9 mouse cellular contexts compared by ENCODE assay signal in the genomic region with DNA sequence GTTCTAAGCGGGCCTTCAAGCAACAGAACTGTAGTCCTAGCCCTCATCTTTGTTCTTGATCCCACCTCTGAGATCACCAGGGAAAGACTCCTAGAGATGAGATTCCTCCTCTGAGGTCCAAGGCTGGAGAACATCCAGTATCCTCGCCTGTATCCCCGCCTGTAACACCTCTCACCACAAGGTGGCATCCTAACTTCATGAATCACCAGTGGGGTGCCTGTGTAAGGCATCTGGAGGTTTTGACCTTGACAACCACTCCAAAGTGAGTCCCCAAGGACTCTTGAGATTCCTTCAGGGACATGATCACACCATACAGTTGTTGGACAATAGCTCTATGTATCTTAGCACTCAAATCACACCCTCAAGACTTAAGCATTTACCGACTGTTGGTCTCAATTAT. TPM values are rescaled to one million over a fixed set of nuclear protein-coding genes. Genes with fewer than 3 reads are reported as not detected.
DNase-seq lines count a peak whose midpoint lies in the region; ATAC-seq and TF ChIP-seq lines count a peak whose summit lies in the region.
"Had no signal": no experiment of that assay in that cellular context is flagged by ENCODE, and none has a peak within 500 bp of the region (broad histone marks: within the 10 kb centered on the region; RNA-seq: fewer than 3 reads in every experiment).

No protein-coding gene starts in this region.

- H3K4me3 ChIP-seq in kidney, adult 2 months (ENCODE audit: insufficient read depth, low read depth, low read length): no peak overlapping the region
- no peak overlapping the region for H3K4me3 ChIP-seq in limb, embryonic 14.5 days (replicated peaks; ENCODE audit: low read length)
- H3K4me3 ChIP-seq in stomach, postnatal 0 days (ENCODE audit: low read depth, low read length): no peak overlapping the region
- H3K4me3 ChIP-seq: stomach, embryonic 15.5 days had no signal

- peak; percentile 79 for ATAC-seq in CD4-positive, CD25-positive, alpha-beta regulatory T cell, adult 4 months
- peak; percentile 93 for ATAC-seq in granulocyte monocyte progenitor cell, adult 5-6 weeks (replicated peaks; ENCODE audit: poor library complexity, severe bottlenecking)
- peak; percentile 74 for ATAC-seq in limb, embryonic 14.5 days (ENCODE audit: low FRiP score, low read depth)
- peak; percentile 77 for ATAC-seq in stomach, postnatal 0 days (ENCODE audit: low FRiP score, low TSS enrichment)

- no peaks in the 10 kb centered on the region for H3K27me3 ChIP-seq in kidney, adult 2 months (replicated peaks; ENCODE audit: control insufficient read depth, insufficient read depth, low read length)
- no peaks in the 10 kb centered on the region for H3K27me3 ChIP-seq in limb, embryonic 14.5 days (ENCODE audit: control insufficient read depth, insufficient read depth, low read length)
- no peaks in the 10 kb centered on the region for H3K27me3 ChIP-seq in stomach, postnatal 0 days (ENCODE audit: control insufficient read depth, insufficient read depth, low read length)
- H3K27me3 ChIP-seq: stomach, embryonic 15.5 days had no signal

- no peak overlapping the region for H3K27ac ChIP-seq in kidney, adult 2 months (ENCODE audit: insufficient read depth, low read depth, low read length)
- no peak overlapping the region for H3K27ac ChIP-seq in limb, embryonic 14.5 days (replicated peaks; ENCODE audit: low read depth, low read length)
- no peak overlapping the region for H3K27ac ChIP-seq in stomach, postnatal 0 days (replicated peaks)
- H3K27ac ChIP-seq: stomach, embryonic 15.5 days had no signal

- WGBS in kidney, adult 2 months: 27% methylated on average over 4 of the region's 4 CpGs
- 24% methylated on average over 4 of the region's 4 CpGs for WGBS in limb, embryonic 14.5 days
- 25% methylated on average over 4 of the region's 4 CpGs for WGBS in stomach, postnatal 0 days

- H3K4me1 ChIP-seq in kidney, adult 2 months (ENCODE audit: control insufficient read depth, insufficient read depth, low read length): no peaks in the 10 kb centered on the region
- H3K4me1 ChIP-seq in limb, embryonic 14.5 days (ENCODE audit: control insufficient read depth, insufficient read depth, low read length): no peaks in the 10 kb centered on the region
- no peaks in the 10 kb centered on the region for H3K4me1 ChIP-seq in stomach, postnatal 0 days (replicated peaks; ENCODE audit: control insufficient read depth, insufficient read depth)
- H3K4me1 ChIP-seq: stomach, embryonic 15.5 days had no signal

- H3K9me3 ChIP-seq in limb, embryonic 14.5 days (ENCODE audit: control insufficient read depth, low read length): no peaks in the 10 kb centered on the region
- H3K9me3 ChIP-seq in stomach, postnatal 0 days (ENCODE audit: control insufficient read depth, low read length): no peaks in the 10 kb centered on the region
- H3K9me3 ChIP-seq: stomach, embryonic 15.5 days had no signal

- no peak overlapping the region for H3K9ac ChIP-seq in limb, embryonic 14.5 days (ENCODE audit: low read depth, low read length, severe bottlenecking)
- H3K9ac ChIP-seq in stomach, postnatal 0 days (ENCODE audit: low read length): no peak overlapping the region
- H3K9ac ChIP-seq: stomach, embryonic 15.5 days had no signal

- TF ChIP-seq CTCF in kidney, adult 2 months (conservative IDR thresholded peaks at IDR 0.05; ENCODE audit: insufficient read depth, insufficient read length, low read depth, low read length): peak; percentile 95
- peak; percentile 97 for TF ChIP-seq CTCF in stomach, postnatal 0 days (IDR thresholded peaks at IDR 0.05; ENCODE audit: low read depth)

- no peak overlapping the region for H3K4me2 ChIP-seq in limb, embryonic 14.5 days (replicated peaks; ENCODE audit: low read depth, low read length, severe bottlenecking)
- no peak overlapping the region for H3K4me2 ChIP-seq in stomach, postnatal 0 days (replicated peaks; ENCODE audit: low read depth)
- H3K4me2 ChIP-seq: stomach, embryonic 15.5 days had no signal

- TF ChIP-seq POLR2A in kidney, adult 2 months (IDR thresholded peaks at IDR 0.05; ENCODE audit: low read depth, low read length): no peak
- TF ChIP-seq POLR2A in limb, embryonic 14.5 days (IDR thresholded peaks at IDR 0.05; ENCODE audit: borderline replicate concordance, extremely low read depth, insufficient read depth, insufficient read length): no peak

- TF ChIP-seq EP300 in stomach, postnatal 0 days (optimal IDR thresholded peaks at IDR 0.05): no peak

- no peaks in the 10 kb centered on the region for H3K36me3 ChIP-seq in kidney, adult 2 months (ENCODE audit: control insufficient read depth, insufficient read depth, low read length)
- H3K36me3 ChIP-seq in limb, embryonic 14.5 days (ENCODE audit: control insufficient read depth, insufficient read depth, low read length): 0 out of 2 replicates have a peak, but pooled peaks cover 3% of the 10 kb centered on the region
- H3K36me3 ChIP-seq in stomach, postnatal 0 days (ENCODE audit: control insufficient read depth, insufficient read depth, low read length): no peaks in the 10 kb centered on the region; the same call in 1 of the 2 replicates

- peak; percentile 51 for DNase-seq in adrenal gland, adult 8-10 months
- DNase-seq in embryo, embryonic 10.5 days (ENCODE audit: low spot score): peak; percentile 90
- DNase-seq in kidney, adult 2 months: peak; percentile 75
- peak; percentile 69 for DNase-seq in limb, embryonic 14.5 days (ENCODE audit: low spot score)
- DNase-seq in neural tube, embryonic 10.5 days (ENCODE audit: extremely low spot score, low spot score): peak; percentile 66
- peak; percentile 68 for DNase-seq in stomach, postnatal 0 days (ENCODE audit: low spot score)

RNA-seq across cellular contexts. Expression of gene Abat, which starts 19.0 kb away (rescaled TPM):
- 1 to 10 TPM in 1 of 2 experiments, under 1 TPM in 1; 0.74 to 1.8 TPM for polyA plus RNA-seq in CD4-positive, CD25-positive, alpha-beta regulatory T cell, adult 4 months (2017; shearing (Covaris generic))
- total RNA-seq in adrenal gland, adult 8-10 months (2022): 100 to 1,000 TPM in 3 of 4 experiments, 10 to 100 TPM in 1; 88.1 to 157 (median 111) TPM
- total RNA-seq in granulocyte monocyte progenitor cell, adult 5-6 weeks (2014; fragmentation: Nextera tagmentation): not detected in 2 replicates
- not detected in 2 replicates for total RNA-seq in granulocyte monocyte progenitor cell, adult 5-6 weeks (2017)
- polyA plus RNA-seq in kidney, adult 2 months (2012; rRNA removed): 267 and 285 TPM in 2 replicates
- polyA plus RNA-seq in limb, embryonic 14.5 days (2012; rRNA removed): 23.2 and 25.9 TPM in 2 replicates
- 19.1 and 23.6 TPM in 2 replicates for polyA plus RNA-seq in limb, embryonic 14.5 days (2014; fragmentation: Nextera tagmentation; extraction: Ambion mirVana)
- 4.1 and 4.2 TPM in 2 replicates for polyA plus RNA-seq in stomach, postnatal 0 days (2015; fragmentation: Nextera tagmentation; extraction: Ambion mirVana)

RNA-seq across cellular contexts. Expression of gene Mettl22, which starts 23.7 kb away (rescaled TPM):
- 10 to 100 TPM; 24.1 to 35.5 TPM for polyA plus RNA-seq in CD4-positive, CD25-positive, alpha-beta regulatory T cell, adult 4 months (2017; shearing (Covaris generic))
- 10 to 100 TPM; 16.4 to 22.2 (median 19.1) TPM for total RNA-seq in adrenal gland, adult 8-10 months (2022)
- 23.8 and 25.0 TPM in 2 replicates for total RNA-seq in granulocyte monocyte progenitor cell, adult 5-6 weeks (2014; fragmentation: Nextera tagmentation)
- 10.3 and 11.5 TPM in 2 replicates for total RNA-seq in granulocyte monocyte progenitor cell, adult 5-6 weeks (2017)
- 24.5 and 26.0 TPM in 2 replicates for polyA plus RNA-seq in kidney, adult 2 months (2012; rRNA removed)
- 42.4 and 42.6 TPM in 2 replicates for polyA plus RNA-seq in limb, embryonic 14.5 days (2012; rRNA removed)
- 22.9 and 28.7 TPM in 2 replicates for polyA plus RNA-seq in limb, embryonic 14.5 days (2014; fragmentation: Nextera tagmentation; extraction: Ambion mirVana)
- polyA plus RNA-seq in stomach, postnatal 0 days (2015; fragmentation: Nextera tagmentation; extraction: Ambion mirVana): 9.3 and 12.1 TPM in 2 replicates
